16 mouse cellular contexts compared by ENCODE assay signal in genomic region chr6:39917242-39917641, GRCm38 (mm10). TPM values are rescaled to one million over a fixed set of nuclear protein-coding genes. Genes with fewer than 3 reads are reported as not detected.
DNase-seq lines count a peak whose midpoint lies in the region; ATAC-seq and TF ChIP-seq lines count a peak whose summit lies in the region.
"Had no signal": no experiment of that assay in that cellular context is flagged by ENCODE, and none has a peak within 500 bp of the region (broad histone marks: within the 10 kb centered on the region; RNA-seq: fewer than 3 reads in every experiment).

No protein-coding gene starts in this region.

- no peaks in the 10 kb centered on the region for H3K36me3 ChIP-seq in midbrain, embryonic 16.5 days (ENCODE audit: control insufficient read depth, insufficient read depth, low read length)
- H3K36me3 ChIP-seq: embryonic facial prominence, embryonic 10.5 days; liver, embryonic 13.5 days had no signal

- peak overlapping the region; percentile 63 for H3K27ac ChIP-seq in layer of hippocampus, adult 2 months
- H3K27ac ChIP-seq in midbrain, embryonic 16.5 days (ENCODE audit: low read length), result 0 out of 2 replicates have a peak overlapping the region, but pooled peaks have one; percentile 53
- H3K27ac ChIP-seq: embryonic facial prominence, embryonic 10.5 days; heart, adult 2 months; liver, embryonic 13.5 days had no signal

- 0 out of 2 replicates have a peak, but pooled peaks have one; percentile 36 for ATAC-seq in midbrain, embryonic 16.5 days
- ATAC-seq: activated CD4-positive, CD25-positive, alpha-beta regulatory T cell, adult 4 months had no signal

- H3K9ac ChIP-seq in midbrain, embryonic 16.5 days (ENCODE audit: low read depth, low read length), result no peak overlapping the region
- H3K9ac ChIP-seq: liver, embryonic 13.5 days had no signal

- no peak overlapping the region for H3K4me3 ChIP-seq in layer of hippocampus, adult 2 months
- no peak overlapping the region for H3K4me3 ChIP-seq in midbrain, embryonic 16.5 days (ENCODE audit: low read depth, low read length)
- H3K4me3 ChIP-seq: embryonic facial prominence, embryonic 10.5 days; heart, adult 2 months; liver, embryonic 13.5 days; myocyte had no signal

- H3K9me3 ChIP-seq in midbrain, embryonic 16.5 days (replicated peaks; ENCODE audit: control insufficient read depth, low read length, poor library complexity, severe bottlenecking), result no peaks in the 10 kb centered on the region
- H3K9me3 ChIP-seq: embryonic facial prominence, embryonic 10.5 days; liver, embryonic 13.5 days had no signal

- no peak overlapping the region for H3K4me2 ChIP-seq in midbrain, embryonic 16.5 days (ENCODE audit: low read length)
- H3K4me2 ChIP-seq: liver, embryonic 13.5 days had no signal

- H3K27me3 ChIP-seq in midbrain, embryonic 16.5 days (ENCODE audit: control insufficient read depth, insufficient read depth, low read depth, low read length), result no peaks in the 10 kb centered on the region
- H3K27me3 ChIP-seq: liver, embryonic 13.5 days had no signal

- TF ChIP-seq CTCF in layer of hippocampus, adult 2 months (conservative IDR thresholded peaks at IDR 0.05), result no peak

- peak; percentile 24 for DNase-seq in cerebellum, adult 9-10 months
- no peak for DNase-seq in cerebellum, postnatal 14 days
- peak in 1 of 2 experiments; percentile 38 for DNase-seq in layer of hippocampus, adult 2 months (ENCODE audit: low spot score in 2 of 2)
- no peak for DNase-seq in layer of hippocampus, postnatal 10 days (ENCODE audit: low spot score in 2 of 2)
- peak; percentile 23 for DNase-seq in embryo, embryonic 10.5 days (ENCODE audit: low spot score)
- no peak for DNase-seq in kidney, postnatal 14 days
- no peak for DNase-seq in MN1 (ENCODE audit: low spot score)
- DNase-seq: heart, adult 2 months; heart, postnatal 4 days; liver, embryonic 13.5 days; lung, postnatal 36 days; right cerebral cortex, postnatal 14 days had no signal

- 28% methylated on average over 8 of the region's 8 CpGs for WGBS in midbrain, embryonic 16.5 days

- peaks cover 12% of the 10 kb centered on the region for H3K4me1 ChIP-seq in midbrain, embryonic 16.5 days (ENCODE audit: control insufficient read depth, insufficient read depth, low read length)
- H3K4me1 ChIP-seq: embryonic facial prominence, embryonic 10.5 days; liver, embryonic 13.5 days had no signal

RNA-seq across cellular contexts. Expression of gene Tmem178b, which starts 44.2 kb away (rescaled TPM):
- total RNA-seq in layer of hippocampus, adult 2 months (2021), result 100 to 1,000 TPM; 169 to 170 TPM
- 100 to 1,000 TPM; 312 to 332 TPM for total RNA-seq in layer of hippocampus, postnatal 10 days (2021)
- 32.8 and 36.2 TPM in 2 replicates for polyA plus RNA-seq in midbrain, embryonic 16.5 days (2015; fragmentation: Nextera tagmentation; extraction: Ambion mirVana)
- polyA plus RNA-seq: activated CD4-positive, CD25-positive, alpha-beta regulatory T cell, adult 4 months; liver, embryonic 13.5 days had no signal

Comparison
In these comparisons a context has a peak if more than half of its experiments do, and no peak if none do; other contexts are left out.
1. DNase-seq: peak in cerebellum, adult 9-10 months (single experiment) and embryo, embryonic 10.5 days (single experiment); none in cerebellum, postnatal 14 days (0 of 2), layer of hippocampus, postnatal 10 days (0 of 2), kidney, postnatal 14 days (single experiment) and MN1 (single experiment).